Mouse (Mus musculus): ENCODE data around the gene C2cd4c. TPM values are rescaled to one million over a fixed set of nuclear protein-coding genes. Genes with fewer than 3 reads are reported as not detected.

The C2cd4c gene
- polyA plus RNA-seq, 1 experiment from 2014 or later: 0.54 TPM

- Histone ChIP-seq H3K9me3 (no peaks in the 10 kb centered on the region), H3K27ac (replicated peaks) (no peak overlapping the region), H3K36me3 (no peaks in the 10 kb centered on the region), H3K4me3 (no peak overlapping the region), H3K9ac (no peak overlapping the region), H3K4me2 (no peak overlapping the region), H3K27me3 (peaks cover 12% of the 10 kb centered on the region), H3K4me1 (replicated peaks) (peaks cover 20% of the 10 kb centered on the region)
- 46% methylated on average over 2 of the region's 2 CpGs for WGBS
- no peak for ATAC-seq (ENCODE audit: low FRiP score, low read depth)
Observed at GRCm38 (mm10) chr10:79607892-79608291, 5.9 kb downstream of the C2cd4c start.

GRCm38 (mm10) chr10:79606537-79606936 is 7.3 kb downstream of the C2cd4c start:
- Histone ChIP-seq H3K36me3 (no peaks in the 10 kb centered on the region), H3K4me3 (no peak overlapping the region), H3K4me2 (no peak overlapping the region), H3K9ac (no peak overlapping the region), H3K27ac (replicated peaks) (no peak overlapping the region), H3K9me3 (no peaks in the 10 kb centered on the region), H3K4me1 (replicated peaks) (peaks cover 7% of the 10 kb centered on the region; the same call in 1 of the 2 replicates), H3K27me3 (no peaks in the 10 kb centered on the region)
- WGBS: 68% methylated on average over 4 of the region's 4 CpGs
- ATAC-seq (ENCODE audit: low FRiP score, low read depth): peak; percentile 41; the same call in 1 of the 2 replicates

GRCm38 (mm10) chr10:79597936-79598230 is 15.9 kb downstream of the C2cd4c start:
- ATAC-seq (ENCODE audit: low FRiP score, low read depth): no peak
- Histone ChIP-seq H3K36me3 (no peaks in the 10 kb centered on the region), H3K4me1 (replicated peaks) (0 out of 2 replicates have a peak, but pooled peaks cover 3% of the 10 kb centered on the region), H3K4me3 (no peak overlapping the region), H3K4me2 (no peak overlapping the region), H3K9me3 (no peaks in the 10 kb centered on the region), H3K27me3 (peaks cover 16% of the 10 kb centered on the region; the same call in 1 of the 2 replicates), H3K9ac (no peak overlapping the region), H3K27ac (replicated peaks) (no peak overlapping the region)
- 71% methylated on average over 4 of the region's 4 CpGs for WGBS

GRCm38 (mm10) chr10:79597051-79597935 is 16.5 kb downstream of the C2cd4c start:
- H3K27ac ChIP-seq (replicated peaks): no peak overlapping the region
- 0 out of 2 replicates have a peak, but pooled peaks cover 3% of the 10 kb centered on the region for H3K4me1 ChIP-seq (replicated peaks)
- no peaks in the 10 kb centered on the region for H3K36me3 ChIP-seq
- H3K4me2 ChIP-seq: no peak overlapping the region
- 32% methylated on average over 13 of the region's 13 CpGs for WGBS
- H3K27me3 ChIP-seq: peaks cover 16% of the 10 kb centered on the region; the same call in 1 of the 2 replicates
- H3K9ac ChIP-seq: no peak overlapping the region
- no peak for ATAC-seq (ENCODE audit: low FRiP score, low read depth)
- no peak overlapping the region for H3K4me3 ChIP-seq
- H3K9me3 ChIP-seq: no peaks in the 10 kb centered on the region

- no peak overlapping the region for H3K4me2 ChIP-seq
- no peaks in the 10 kb centered on the region for H3K36me3 ChIP-seq
- H3K27ac ChIP-seq (replicated peaks): no peak overlapping the region
- H3K9me3 ChIP-seq: no peaks in the 10 kb centered on the region
- H3K4me1 ChIP-seq (replicated peaks): 0 out of 2 replicates have a peak, but pooled peaks cover 3% of the 10 kb centered on the region
- H3K27me3 ChIP-seq: peaks cover 16% of the 10 kb centered on the region; the same call in 1 of the 2 replicates
- no peak overlapping the region for H3K9ac ChIP-seq
- no peak overlapping the region for H3K4me3 ChIP-seq
- WGBS: 62% methylated on average over 8 of the region's 8 CpGs
- peak; percentile 16; the same call in 1 of the 2 replicates for ATAC-seq (ENCODE audit: low FRiP score, low read depth)
Observed at GRCm38 (mm10) chr10:79595590-79595929, 18.3 kb downstream of the C2cd4c start.

- Histone ChIP-seq H3K36me3 (no peaks in the 10 kb centered on the region), H3K4me3 (no peak overlapping the region), H3K27ac (replicated peaks) (no peak overlapping the region), H3K9me3 (no peaks in the 10 kb centered on the region), H3K4me1 (replicated peaks) (0 out of 2 replicates have a peak, but pooled peaks cover 3% of the 10 kb centered on the region), H3K4me2 (peak overlapping the region; percentile 42), H3K27me3 (peaks cover 16% of the 10 kb centered on the region; the same call in 1 of the 2 replicates), H3K9ac (no peak overlapping the region)
- WGBS: 17% methylated on average over 17 of the region's 17 CpGs
- ATAC-seq (ENCODE audit: low FRiP score, low read depth): peak; percentile 95
Observed at GRCm38 (mm10) chr10:79594872-79595589, 18.8 kb downstream of the C2cd4c start.

- H3K4me3 ChIP-seq: no peak overlapping the region
- H3K36me3 ChIP-seq: no peaks in the 10 kb centered on the region
- H3K9ac ChIP-seq: no peak overlapping the region
- 58% methylated on average over 6 of the region's 6 CpGs for WGBS
- 0 out of 2 replicates have a peak, but pooled peaks cover 3% of the 10 kb centered on the region for H3K4me1 ChIP-seq (replicated peaks)
- no peak overlapping the region for H3K27ac ChIP-seq (replicated peaks)
- H3K27me3 ChIP-seq: peaks cover 16% of the 10 kb centered on the region; the same call in 1 of the 2 replicates
- no peak overlapping the region for H3K4me2 ChIP-seq
- no peaks in the 10 kb centered on the region for H3K9me3 ChIP-seq
- no peak for ATAC-seq (ENCODE audit: low FRiP score, low read depth)
Observed at GRCm38 (mm10) chr10:79594111-79594510, 19.7 kb downstream of the C2cd4c start.

GRCm38 (mm10) chr10:79590702-79591101 is 23.1 kb downstream of the C2cd4c start:
- no peaks in the 10 kb centered on the region for H3K36me3 ChIP-seq
- H3K4me3 ChIP-seq: no peak overlapping the region
- no peak overlapping the region for H3K9ac ChIP-seq
- peaks cover 16% of the 10 kb centered on the region; the same call in 1 of the 2 replicates for H3K27me3 ChIP-seq
- WGBS: 100% methylated on average over 1 of the region's 1 CpGs
- no peak overlapping the region for H3K4me2 ChIP-seq
- ATAC-seq (ENCODE audit: low FRiP score, low read depth): no peak
- no peak overlapping the region for H3K27ac ChIP-seq (replicated peaks)
- H3K4me1 ChIP-seq (replicated peaks): 0 out of 2 replicates have a peak, but pooled peaks cover 3% of the 10 kb centered on the region
- H3K9me3 ChIP-seq: no peaks in the 10 kb centered on the region

DNA sequence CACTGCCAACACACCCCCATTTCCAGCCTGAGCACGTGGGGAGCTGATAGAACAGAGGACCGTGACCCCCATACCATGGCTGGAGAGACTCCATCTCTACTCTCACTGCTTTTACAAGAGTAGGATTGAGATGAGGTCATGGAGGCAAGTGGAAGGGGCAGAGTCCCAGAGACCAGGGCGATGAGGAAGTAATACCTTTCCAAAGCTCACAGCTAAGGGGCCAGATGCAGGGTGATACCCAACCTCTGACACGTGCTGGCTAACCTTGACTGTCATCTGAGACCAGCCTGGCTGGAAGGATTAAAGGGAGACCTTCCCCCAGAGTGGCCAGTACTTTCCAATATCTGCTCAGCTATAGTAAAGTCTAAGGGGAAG is 26.1 kb downstream of the C2cd4c start:
- H3K4me2 ChIP-seq: no peak overlapping the region
- no peaks in the 10 kb centered on the region for H3K36me3 ChIP-seq
- H3K27ac ChIP-seq (replicated peaks): no peak overlapping the region
- no peaks in the 10 kb centered on the region for H3K27me3 ChIP-seq
- H3K4me3 ChIP-seq: no peak overlapping the region
- no peak for ATAC-seq (ENCODE audit: low FRiP score, low read depth)
- no peaks in the 10 kb centered on the region for H3K4me1 ChIP-seq (replicated peaks)
- 76% methylated on average over 4 of the region's 4 CpGs for WGBS
- H3K9me3 ChIP-seq: no peaks in the 10 kb centered on the region
- no peak overlapping the region for H3K9ac ChIP-seq

- H3K27me3 ChIP-seq: no peaks in the 10 kb centered on the region
- H3K9ac ChIP-seq: no peak within 1 kb of the TSS
- H3K27ac ChIP-seq (replicated peaks): no peak within 1 kb of the TSS
- ATAC-seq (ENCODE audit: low FRiP score, low read depth): no peak
- H3K4me2 ChIP-seq: no peak within 1 kb of the TSS
- 79% methylated on average over 5 of the region's 5 CpGs for WGBS
- H3K36me3 ChIP-seq: no peaks in the 10 kb centered on the region
- H3K4me1 ChIP-seq (replicated peaks): no peaks in the 10 kb centered on the region
- H3K4me3 ChIP-seq: no peak within 1 kb of the TSS
- H3K9me3 ChIP-seq: no peaks in the 10 kb centered on the region
Observed at GRCm38 (mm10) chr10:79587061-79587751, 26.6 kb downstream of the C2cd4c start, which contains the start of gene Theg. TSS of gene Theg (minus strand) at chr10:79587331.

- no peaks in the 10 kb centered on the region for H3K27me3 ChIP-seq
- no peak overlapping the region for H3K27ac ChIP-seq (replicated peaks)
- H3K4me3 ChIP-seq: no peak overlapping the region
- no peaks in the 10 kb centered on the region for H3K4me1 ChIP-seq (replicated peaks)
- H3K9ac ChIP-seq: no peak overlapping the region
- no peaks in the 10 kb centered on the region for H3K36me3 ChIP-seq
- H3K9me3 ChIP-seq: no peaks in the 10 kb centered on the region
- ATAC-seq (ENCODE audit: low FRiP score, low read depth): no peak
- no peak overlapping the region for H3K4me2 ChIP-seq
- WGBS: 85% methylated on average over 8 of the region's 8 CpGs
Observed at GRCm38 (mm10) chr10:79586243-79586642, 27.6 kb downstream of the C2cd4c start.
